Mouse (Mus musculus) small intestine, adult 2 months (tissue): ENCODE measurements around the gene Fuca2.

Experiments
- CTCF ChIP-seq: fragments of 200-500 bp; IDR thresholded peaks from 2 replicates; pipeline ENCODE4 v1.5.1; 2012; ENCODE audit warnings: low read depth, mild to moderate bottlenecking, control low read depth, inconsistent platforms, low read length, moderate library complexity, mixed read lengths; ENCODE audit not compliant: insufficient replicate concordance, insufficient read length; ENCODE audit errors: extremely low read depth
- POLR2A ChIP-seq: fragments of 200-500 bp; IDR thresholded peaks from 2 replicates; pipeline ENCODE4 v1.6.1; 2012; ENCODE audit warnings: low read depth, mild to moderate bottlenecking, control low read depth, inconsistent platforms, low read length, moderate library complexity

GRCm38 (mm10) chr10:13521857-13522256 lies 22.5 kb downstream of the Fuca2 start:
- TF ChIP-seq CTCF = no peak
- no peak for TF ChIP-seq POLR2A
